Mouse (Mus musculus) heart, postnatal 0 days (tissue): ENCODE data around the gene Zfp36l2. TPM values are rescaled to one million over a fixed set of nuclear protein-coding genes. Genes with fewer than 3 reads are reported as not detected.

ENCODE experiments used
- ATAC-seq: fragments of 200-750 bp; cut with Nextera tagmentation; 2 replicates; pipeline ENCODE4 v1.8.0; 2017; ENCODE audit warnings: low read depth, moderate number of reproducible peaks, moderate library complexity; ENCODE audit not compliant: insufficient read depth
- DNase-seq: peaks from one replicate; pipeline ENCODE4 v3.0.0-alpha.2; 2016; ENCODE audit warnings: low spot score
- H3K27ac ChIP-seq: fragments of 300-500 bp; sonication (generic); 2 replicates; pipeline ENCODE4 v1.5.1; 2014; ENCODE audit warnings: low read depth, mild to moderate bottlenecking
- H3K27me3 ChIP-seq: fragments of 300-500 bp; sonication (generic); 2 replicates; pipeline ENCODE4 v1.6.1; 2014; ENCODE audit warnings: low read length, mixed read lengths; ENCODE audit not compliant: control insufficient read depth, insufficient read depth
- H3K36me3 ChIP-seq: fragments of 300-500 bp; sonication (generic); replicated peaks from 2 replicates; pipeline ENCODE4 v1.6.1; 2014; ENCODE audit warnings: low read length, mixed read lengths; ENCODE audit not compliant: control insufficient read depth, insufficient read depth
- H3K4me1 ChIP-seq: fragments of 300-500 bp; sonication (generic); 2 replicates; pipeline ENCODE4 v1.6.1; 2014; ENCODE audit warnings: antibody characterized with exemption; ENCODE audit not compliant: control insufficient read depth, insufficient read depth
- H3K4me2 ChIP-seq: fragments of 300-500 bp; sonication (generic); 2 replicates; pipeline ENCODE4 v1.6.1; 2014; ENCODE audit warnings: low read depth, mild to moderate bottlenecking, low read length, moderate library complexity
- H3K4me3 ChIP-seq: fragments of 300-500 bp; sonication (generic); 2 replicates; pipeline ENCODE4 v1.5.1; 2014; ENCODE audit warnings: low read depth, low read length
- H3K9ac ChIP-seq: fragments of 300-500 bp; sonication (generic); replicated peaks from 2 replicates; pipeline ENCODE4 v1.6.1; 2014; ENCODE audit warnings: low read depth, low read length, mixed read lengths
- H3K9me3 ChIP-seq: fragments of 300-500 bp; sonication (generic); replicated peaks from 2 replicates; pipeline ENCODE4 v1.6.1; 2016; ENCODE audit warnings: low read length; ENCODE audit not compliant: control insufficient read depth
- CTCF ChIP-seq: IDR thresholded peaks from 2 replicates; pipeline ENCODE4 v1.5.1; 2016; ENCODE audit warnings: antibody characterized with exemption, control low read depth, low read depth
- EP300 ChIP-seq: IDR thresholded peaks from 2 replicates; pipeline ENCODE4 v1.6.1; 2016; ENCODE audit warnings: antibody characterized with exemption, low read depth
- WGBS: fragments of 180-500 bp; shearing (Covaris S2); extraction: QIAGEN DNeasy Blood & Tissue Kit; methylation state at CpG from one replicate; pipeline ENCODE4 v1.1.7; 2014; 5-methylcytosine and 5-hydroxymethylcytosine counted together
- polyA plus RNA-seq: library from polyadenylated mRNA; unstranded; fragments of >200 nt; fragmentation: Nextera tagmentation; extraction: Ambion mirVana; gene quantifications from 2 replicates; pipeline ENCODE4 v1.2.1, GENCODE M21; 2015
- total RNA-seq: library from RNA; depleted of rRNA; stranded (reverse); fragments of >200 nt; gene quantifications from 2 replicates; pipeline ENCODE4 v1.2.3, GENCODE M21; 2014; ENCODE audit warnings: low replicate concordance

Gene Zfp36l2
- total and polyA plus RNA-seq, 2 experiments from 2014 or later, result 4.5 to 14.0 TPM

- 82% methylated on average over 4 of the region's 4 CpGs for WGBS
- Histone ChIP-seq H3K9me3 (0 out of 2 replicates have a peak, but pooled peaks cover 4% of the 10 kb centered on the region), H3K27ac (peak overlapping the region; percentile 73; the same call in 1 of the 2 replicates), H3K4me3 (no peak overlapping the region), H3K4me2 (no peak overlapping the region), H3K9ac (no peak overlapping the region), H3K36me3 (peaks cover 2% of the 10 kb centered on the region; the same call in 1 of the 2 replicates), H3K4me1 (peaks cover 9% of the 10 kb centered on the region), H3K27me3 (no peaks in the 10 kb centered on the region)
- TF ChIP-seq EP300 (no peak), CTCF (no peak)
- ATAC-seq (no peak), DNase-seq (no peak)
Measured at GRCm38 (mm10) chr17:84179973-84180365, 7.8 kb downstream of the Zfp36l2 start.

GRCm38 (mm10) chr17:84179026-84179972, 8.4 kb downstream of the Zfp36l2 start:
- DNase-seq, result no peak
- no peak for TF ChIP-seq EP300
- no peak for TF ChIP-seq CTCF
- no peak for ATAC-seq
- Histone ChIP-seq H3K27ac (no peak overlapping the region; the same call in 1 of the 2 replicates), H3K4me2 (no peak overlapping the region), H3K9ac (no peak overlapping the region), H3K4me3 (no peak overlapping the region), H3K4me1 (peaks cover 9% of the 10 kb centered on the region), H3K27me3 (no peaks in the 10 kb centered on the region), H3K9me3 (0 out of 2 replicates have a peak, but pooled peaks cover 4% of the 10 kb centered on the region), H3K36me3 (no peaks in the 10 kb centered on the region)
- 87% methylated on average over 17 of the region's 17 CpGs for WGBS

DNA sequence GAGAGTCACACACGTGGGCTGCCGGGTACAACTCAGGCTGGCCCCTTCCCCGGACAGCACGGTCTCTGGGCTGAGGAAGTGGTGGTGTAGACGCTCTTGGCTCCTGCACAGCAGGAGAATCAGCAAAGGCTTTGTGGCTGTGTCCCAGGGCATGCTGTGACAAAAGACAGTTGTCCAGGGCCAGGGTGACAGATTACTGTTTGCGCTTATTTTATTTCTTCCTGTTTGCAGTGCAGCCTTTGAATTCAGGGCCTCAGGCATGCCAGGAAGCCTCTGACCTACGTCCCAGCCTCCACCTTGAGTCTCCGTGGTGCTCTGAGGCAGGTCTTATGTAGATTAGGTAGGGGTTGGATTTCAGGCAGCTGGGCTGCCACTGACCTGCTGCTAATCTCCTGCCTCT, 10.3 kb downstream of the Zfp36l2 start:
- Histone ChIP-seq H3K9ac (no peak overlapping the region), H3K9me3 (0 out of 2 replicates have a peak, but pooled peaks cover 4% of the 10 kb centered on the region), H3K4me2 (no peak overlapping the region), H3K27me3 (no peaks in the 10 kb centered on the region), H3K27ac (no peak overlapping the region), H3K4me1 (peaks cover 6% of the 10 kb centered on the region; the same call in 1 of the 2 replicates), H3K36me3 (no peaks in the 10 kb centered on the region), H3K4me3 (no peak overlapping the region)
- TF ChIP-seq EP300 (no peak), CTCF (no peak)
- ATAC-seq, result no peak
- 34% methylated on average over 8 of the region's 8 CpGs for WGBS
- no peak for DNase-seq

- DNase-seq, result no peak
- ATAC-seq, result no peak
- H3K4me3 ChIP-seq, result no peak overlapping the region
Measured at GRCm38 (mm10) chr17:84176446-84176845, 11.3 kb downstream of the Zfp36l2 start.

DNA sequence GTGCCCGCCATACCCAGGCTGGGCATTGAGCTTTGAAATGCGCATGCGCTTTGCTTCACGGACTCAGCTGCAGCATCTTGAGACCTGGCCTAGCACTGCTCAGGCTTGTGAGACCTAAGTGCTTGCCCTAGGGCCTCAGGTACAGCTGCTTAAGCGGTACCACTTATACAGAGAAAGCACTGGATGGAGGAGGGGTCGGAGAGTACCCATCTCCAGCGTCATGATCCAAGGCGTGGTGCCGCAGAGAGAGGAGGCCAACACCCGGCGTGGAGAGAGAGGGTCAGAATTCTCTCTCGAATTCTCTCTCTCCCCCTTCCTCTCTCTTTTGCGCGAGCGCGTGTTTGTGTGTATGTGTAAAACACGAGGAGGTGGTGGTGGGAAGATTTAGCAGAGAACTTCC, 12.6 kb downstream of the Zfp36l2 start:
- TF ChIP-seq CTCF, result no peak
- TF ChIP-seq EP300, result no peak
- WGBS, result 97% methylated on average over 17 of the region's 17 CpGs
- H3K36me3 ChIP-seq, result no peaks in the 10 kb centered on the region
- no peak overlapping the region for H3K4me2 ChIP-seq
- H3K9ac ChIP-seq, result no peak overlapping the region
- H3K4me3 ChIP-seq, result no peak overlapping the region
- DNase-seq (no peak), ATAC-seq (no peak)
- H3K9me3 ChIP-seq, result 0 out of 2 replicates have a peak, but pooled peaks cover 4% of the 10 kb centered on the region
- H3K27ac ChIP-seq, result no peak overlapping the region
- H3K27me3 ChIP-seq, result no peaks in the 10 kb centered on the region
- H3K4me1 ChIP-seq, result no peaks in the 10 kb centered on the region

More at GRCm38 (mm10) chr17:84176446-84176845, 11.3 kb downstream of the Zfp36l2 start:
- Histone ChIP-seq H3K9me3 (0 out of 2 replicates have a peak, but pooled peaks cover 4% of the 10 kb centered on the region), H3K27me3 (no peaks in the 10 kb centered on the region), H3K4me1 (peaks cover 6% of the 10 kb centered on the region; the same call in 1 of the 2 replicates), H3K27ac (no peak overlapping the region), H3K36me3 (no peaks in the 10 kb centered on the region), H3K9ac (no peak overlapping the region), H3K4me2 (no peak overlapping the region)
- TF ChIP-seq EP300 (no peak), CTCF (no peak)
- WGBS, result 83% methylated on average over 7 of the region's 7 CpGs
